Mouse (Mus musculus): ENCODE data around the gene Ccnjl.
A peak's percentile ranks its signal among the peaks of the same experiment; 100 is the strongest.

The Ccnjl gene

GRCm38 (mm10) chr11:43568263-43568662 is 39.7 kb downstream of the Ccnjl start:
- no peak for DNase-seq (ENCODE audit: low read depth)

- no peak for DNase-seq (ENCODE audit: low read depth)
These were observed 40.6 kb downstream of the Ccnjl start for GRCm38 (mm10) chr11:43569188-43569587.

DNA sequence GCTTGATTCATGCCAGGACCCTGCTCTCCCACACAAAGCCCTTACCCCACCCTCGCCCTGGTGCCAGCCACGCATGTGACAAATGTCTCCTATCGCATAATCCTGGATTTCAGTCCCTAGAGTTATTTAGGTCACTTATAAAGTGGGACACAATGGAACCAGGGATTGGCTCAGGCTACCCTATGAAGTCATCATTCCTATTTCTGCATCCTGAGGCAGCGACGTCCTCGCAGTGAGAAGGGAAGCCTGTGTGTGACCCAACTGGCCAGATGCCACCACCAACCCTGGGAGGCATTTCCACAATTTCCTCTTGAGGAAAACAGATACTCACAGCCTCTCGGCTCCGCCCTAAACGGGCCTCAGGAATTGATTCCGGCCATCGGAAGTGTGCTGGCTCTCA is 41.0 kb downstream of the Ccnjl start:
- DNase-seq (ENCODE audit: low read depth): no peak

DNA sequence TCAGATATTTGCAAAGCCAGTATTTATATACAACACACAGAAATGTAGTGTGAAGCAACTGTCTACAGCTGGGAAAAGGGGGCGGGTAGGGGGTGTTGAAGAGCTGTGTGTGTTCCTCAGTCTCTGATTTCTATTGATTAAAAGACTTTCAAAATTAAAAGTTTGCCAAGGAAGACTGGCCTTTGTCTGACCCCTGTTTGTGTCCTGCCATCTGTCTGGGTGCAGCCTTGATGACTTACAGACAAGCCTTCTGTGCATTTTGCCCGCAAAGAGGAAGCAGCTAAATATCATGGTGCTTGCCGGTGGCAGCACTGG is 46.4 kb downstream of the Ccnjl start:
- DNase-seq (ENCODE audit: low read depth): no peak

DNA sequence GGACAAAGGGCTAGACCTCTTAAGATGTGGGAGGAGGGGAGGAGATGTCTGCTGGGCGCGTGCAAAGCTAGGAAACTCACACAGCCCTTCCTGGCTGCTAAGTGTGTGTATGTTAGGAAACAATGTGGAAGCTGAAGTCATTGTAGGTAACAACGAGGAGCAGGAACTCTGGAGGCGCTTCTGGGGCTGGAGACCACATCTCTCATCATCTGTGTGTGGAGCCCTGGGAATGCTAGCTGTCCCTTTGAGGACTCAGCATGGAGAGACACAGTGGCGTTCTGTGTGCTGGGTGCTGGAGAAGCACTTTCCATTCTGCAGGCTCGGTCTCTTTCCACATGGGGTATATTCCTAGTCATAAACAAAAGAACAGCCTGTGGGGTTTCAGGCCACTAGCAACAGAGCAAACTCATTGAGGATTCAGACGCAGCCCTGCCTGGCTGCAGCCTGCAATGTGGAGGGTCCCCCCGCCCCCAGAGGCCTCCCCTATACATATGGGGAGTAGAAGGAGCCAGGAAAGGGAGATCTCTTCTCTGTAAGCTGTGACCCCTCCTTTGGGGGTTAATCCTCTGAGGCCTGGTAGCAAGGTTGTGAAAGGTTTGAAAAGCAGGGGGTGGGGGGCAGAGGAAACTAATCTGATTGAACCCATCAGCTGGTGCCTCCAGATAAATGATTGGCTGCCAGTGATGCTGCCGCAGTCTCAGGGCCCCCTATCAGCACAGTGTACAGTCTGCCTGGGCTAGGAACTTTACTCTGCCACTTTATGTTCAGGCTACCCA is 47.0 kb downstream of the Ccnjl start:
- DNase-seq (ENCODE audit: low read depth): no peak

- no peak for DNase-seq (ENCODE audit: low read depth)
These were observed 49.3 kb downstream of the Ccnjl start for GRCm38 (mm10) chr11:43577713-43578478.

DNA sequence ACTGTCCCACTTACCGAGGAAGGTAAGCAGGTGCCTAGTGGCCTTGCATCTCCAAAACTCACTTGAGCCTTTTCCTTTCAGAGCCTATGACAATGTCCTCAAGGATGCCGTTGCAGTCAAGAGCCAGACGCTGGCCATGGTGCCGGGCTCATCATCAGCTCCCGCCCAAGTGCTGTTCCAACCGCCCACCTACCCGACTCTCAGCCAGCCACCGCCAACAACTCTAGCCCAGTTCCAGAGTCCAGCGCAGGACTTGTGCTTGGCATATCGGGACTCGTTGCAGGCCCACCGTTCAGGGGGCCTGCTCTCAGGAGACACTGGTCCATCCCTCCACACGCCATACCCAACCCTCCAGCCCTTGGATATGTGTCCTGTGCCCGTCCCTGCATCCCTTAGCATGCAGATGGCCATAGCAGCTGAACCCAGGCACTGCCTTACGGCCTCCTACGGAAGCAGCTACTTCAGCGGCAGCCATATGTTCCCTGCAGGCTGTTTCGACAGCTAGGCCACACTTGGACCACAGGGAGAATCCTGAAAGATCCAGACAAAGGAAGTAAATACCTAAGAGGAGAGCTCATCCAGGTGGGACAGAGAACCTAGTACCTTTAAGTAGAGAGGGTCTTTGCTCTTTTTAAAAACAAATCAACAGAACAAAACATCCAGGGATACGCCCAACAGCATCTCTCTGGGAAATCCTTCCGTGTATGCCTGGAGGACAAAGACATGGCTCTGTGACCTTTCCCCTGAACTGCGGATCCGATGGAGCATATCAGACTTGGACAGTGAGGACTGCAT is 56.8 kb downstream of the Ccnjl start:
- no peak for DNase-seq (ENCODE audit: low read depth)

- peak; percentile 13 for DNase-seq (ENCODE audit: low read depth)
These were observed 57.9 kb downstream of the Ccnjl start, which contains the start of gene 4933415A04Rik for GRCm38 (mm10) chr11:43586324-43587090. 4933415A04Rik (plus strand) TSS chr11:43587040.

GRCm38 (mm10) chr11:43589530-43590072 is 61.0 kb downstream of the Ccnjl start:
- DNase-seq (ENCODE audit: low read depth): no peak

DNA sequence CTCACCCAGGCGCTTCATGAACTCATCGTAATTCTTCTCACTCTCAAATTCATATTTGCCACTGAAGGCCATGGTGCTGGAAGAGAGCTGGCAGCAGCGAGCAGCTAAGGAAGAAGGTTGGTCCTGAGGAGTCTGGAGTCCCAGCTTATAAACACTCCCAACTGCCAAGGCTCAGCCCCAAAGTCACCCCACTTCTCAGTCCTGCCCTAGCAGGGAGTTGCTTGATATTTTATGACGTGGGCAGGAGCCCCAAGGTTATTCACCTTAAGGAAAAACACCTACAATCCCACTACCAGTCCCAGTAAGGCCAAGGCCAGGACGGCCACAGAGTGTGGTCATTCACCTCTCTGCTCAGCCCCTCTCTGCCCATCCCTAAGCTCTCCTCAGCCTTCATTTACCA is 72.9 kb downstream of the Ccnjl start, which contains the start of gene Fabp6:
Fabp6 (minus strand) TSS at position 101 of the 400 bp plus-strand sequence.
- DNase-seq (ENCODE audit: low read depth): no peak

DNA sequence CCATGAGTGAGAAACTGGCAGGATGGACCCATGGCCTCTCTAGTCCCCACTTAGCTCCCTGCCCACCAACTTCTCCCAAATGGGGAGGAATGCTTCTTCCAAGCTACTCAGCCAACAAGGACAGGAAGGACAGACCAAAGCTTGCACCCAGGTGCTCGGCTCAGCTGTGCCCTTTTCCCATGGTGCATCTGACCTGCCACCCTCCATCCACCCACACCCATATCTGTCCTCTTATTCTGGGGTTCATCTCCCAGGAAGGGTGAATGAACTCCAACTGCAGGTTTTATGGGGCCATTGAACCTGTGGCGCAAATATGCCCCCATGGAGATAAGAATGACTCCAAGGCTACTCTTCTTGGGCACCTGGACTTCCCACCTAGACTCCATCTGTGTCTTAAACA is 75.6 kb downstream of the Ccnjl start:
- DNase-seq (ENCODE audit: low read depth): no peak

DNA sequence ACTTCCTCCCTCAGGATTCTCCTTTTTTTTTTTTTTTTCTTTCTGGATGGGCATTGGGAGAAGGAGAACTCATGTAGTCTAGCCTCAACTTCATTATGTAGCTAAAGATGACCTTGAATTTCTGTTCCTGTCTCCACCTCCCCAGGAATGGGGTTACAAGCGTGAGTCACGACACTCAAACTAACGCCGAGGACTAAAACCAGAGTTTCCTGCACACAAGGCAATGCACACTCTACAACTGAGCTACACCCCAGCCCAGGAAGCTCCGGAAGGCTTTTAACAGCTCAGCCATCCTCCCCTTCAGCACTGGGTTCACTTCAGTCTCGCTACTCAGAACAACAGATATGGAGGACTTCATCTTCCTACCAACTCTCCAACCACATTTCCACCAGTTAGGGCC is 76.3 kb downstream of the Ccnjl start:
- DNase-seq (ENCODE audit: low read depth): no peak

DNA sequence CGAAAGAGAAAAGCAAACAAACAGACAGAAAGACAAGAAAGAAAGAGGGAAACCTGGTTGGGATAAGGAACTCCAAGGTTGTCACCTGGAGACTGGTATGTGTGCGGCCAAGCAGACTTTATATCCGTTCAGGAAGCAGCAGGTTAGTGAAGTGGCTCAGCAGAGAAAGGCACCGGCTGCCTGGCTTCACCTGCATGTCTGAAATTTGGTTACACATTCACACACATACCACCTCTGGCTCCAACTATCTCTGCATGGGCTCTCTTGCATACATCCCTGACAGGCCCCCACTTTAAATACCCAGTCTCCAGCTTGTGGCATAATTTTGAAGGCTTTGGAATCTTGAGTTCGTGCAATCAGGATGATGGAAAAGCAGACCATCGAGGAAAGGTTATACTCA is 77.3 kb downstream of the Ccnjl start:
- DNase-seq (ENCODE audit: low read depth): no peak

GRCm38 (mm10) chr11:43608440-43608839 is 79.9 kb downstream of the Ccnjl start:
- no peak for DNase-seq (ENCODE audit: low read depth)

DNA sequence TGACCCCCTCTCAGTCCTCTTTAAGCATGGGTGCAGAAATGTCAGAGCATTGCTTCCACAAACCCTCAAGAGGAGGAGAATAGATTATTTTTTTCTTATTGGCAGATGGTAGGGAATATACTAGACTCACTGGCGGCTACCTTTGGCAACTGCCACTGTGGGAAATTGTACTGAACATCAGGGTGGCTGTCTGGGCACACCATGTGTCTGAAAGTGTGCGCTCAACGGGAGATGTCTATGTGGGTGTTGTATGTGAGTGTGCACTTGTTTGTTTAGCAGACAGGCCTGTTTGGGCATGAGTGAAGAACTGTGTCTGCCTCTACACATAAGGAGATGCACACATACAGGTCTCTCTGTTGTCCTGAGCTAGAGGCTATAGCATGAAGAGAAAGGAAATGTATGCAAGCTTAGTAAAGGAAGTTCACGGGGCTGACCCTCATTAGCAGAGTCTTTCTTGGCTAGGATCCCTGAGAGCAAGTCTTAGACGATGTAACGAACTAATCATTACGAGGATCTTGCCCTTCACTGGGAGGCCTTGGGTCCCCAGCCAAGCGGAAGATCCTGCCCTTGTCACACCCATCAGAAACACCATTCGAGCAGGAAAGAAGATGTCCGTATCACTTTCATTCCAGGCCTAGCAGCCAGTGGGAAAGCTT is 81.5 kb downstream of the Ccnjl start:
- DNase-seq (ENCODE audit: low read depth): no peak

DNA sequence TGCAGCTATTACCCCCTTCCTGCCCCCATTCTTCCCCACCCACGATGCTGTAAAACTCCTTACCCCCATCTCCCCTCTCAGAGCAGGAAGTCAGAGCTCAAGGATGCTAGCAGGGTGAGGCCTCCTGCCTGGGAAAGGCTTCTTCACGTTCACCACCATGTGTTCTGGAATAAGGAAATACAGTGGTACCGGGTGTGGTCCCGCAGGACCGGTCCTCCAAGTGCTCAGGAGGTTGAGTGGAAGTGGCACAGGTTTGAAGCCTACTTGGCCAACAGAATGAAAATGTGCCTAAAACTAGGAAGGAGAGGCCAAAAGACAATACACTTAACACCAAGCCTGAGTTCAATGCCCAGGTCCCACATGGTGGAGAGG is 82.1 kb downstream of the Ccnjl start:
- DNase-seq (ENCODE audit: low read depth): no peak

DNA sequence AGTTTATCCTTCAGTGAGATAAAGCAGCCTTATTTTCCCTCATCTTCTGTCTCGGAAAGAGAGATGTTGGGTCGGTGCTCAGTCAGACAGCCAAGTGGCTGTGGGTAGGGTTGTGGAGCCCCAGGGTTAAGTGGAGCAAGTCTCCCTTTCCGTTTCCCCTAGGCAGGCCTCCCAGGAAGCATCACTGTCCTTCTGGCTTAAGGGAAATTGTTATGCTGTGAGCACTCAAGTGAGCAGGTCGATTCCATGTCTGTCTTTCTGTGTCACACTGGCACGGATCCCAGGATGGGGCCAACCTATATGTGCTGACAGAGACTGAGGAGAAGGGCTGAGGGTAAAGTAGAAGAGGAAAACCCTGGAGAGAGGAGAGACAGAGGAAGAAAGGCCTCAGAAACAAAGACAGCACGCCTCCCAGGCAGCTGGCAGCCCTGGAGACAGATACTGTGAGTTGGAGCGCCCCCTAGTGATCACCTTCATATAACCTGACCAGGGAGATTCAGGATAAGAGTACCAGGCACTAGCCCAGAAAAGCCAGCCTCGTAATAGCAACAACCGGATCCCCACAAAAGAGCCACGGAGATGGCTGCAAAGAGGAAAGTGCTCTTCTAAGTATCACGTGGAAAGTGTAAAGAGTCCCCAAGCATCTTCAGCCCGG is 84.4 kb downstream of the Ccnjl start:
- peak; percentile 23 for DNase-seq (ENCODE audit: low read depth)

- no peak for DNase-seq (ENCODE audit: low read depth)
These were observed 89.3 kb downstream of the Ccnjl start for GRCm38 (mm10) chr11:43617924-43618323.

GRCm38 (mm10) chr11:43618403-43618802 is 89.8 kb downstream of the Ccnjl start:
- DNase-seq (ENCODE audit: low read depth): no peak

GRCm38 (mm10) chr11:43621769-43622168 is 93.2 kb downstream of the Ccnjl start:
- DNase-seq (ENCODE audit: low read depth): no peak

DNA sequence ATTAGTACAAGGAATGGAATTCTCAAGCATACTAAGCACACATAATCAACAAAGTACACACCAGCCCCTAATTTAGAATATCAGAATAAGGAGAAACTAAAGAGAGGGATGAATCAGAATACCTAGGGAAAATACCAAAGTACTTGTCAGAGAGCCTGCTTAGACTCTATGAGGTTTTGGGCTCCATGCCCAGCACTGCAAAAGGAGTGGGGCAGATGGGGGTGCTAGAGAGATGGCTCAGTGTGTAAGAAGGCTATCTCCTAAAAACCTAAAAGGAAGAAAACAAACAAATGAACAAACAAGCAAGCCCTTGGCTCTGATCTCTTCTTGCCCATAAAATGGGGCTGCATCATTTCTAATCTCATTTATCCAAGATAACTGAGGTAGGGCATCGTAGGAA is 95.8 kb downstream of the Ccnjl start:
- no peak for DNase-seq (ENCODE audit: low read depth)

Data from fibroblast of lung, adult 2 months (primary cell).